Mouse (Mus musculus): Measurements from ENCODE around the gene Cbx8.

The Cbx8 gene

DNA sequence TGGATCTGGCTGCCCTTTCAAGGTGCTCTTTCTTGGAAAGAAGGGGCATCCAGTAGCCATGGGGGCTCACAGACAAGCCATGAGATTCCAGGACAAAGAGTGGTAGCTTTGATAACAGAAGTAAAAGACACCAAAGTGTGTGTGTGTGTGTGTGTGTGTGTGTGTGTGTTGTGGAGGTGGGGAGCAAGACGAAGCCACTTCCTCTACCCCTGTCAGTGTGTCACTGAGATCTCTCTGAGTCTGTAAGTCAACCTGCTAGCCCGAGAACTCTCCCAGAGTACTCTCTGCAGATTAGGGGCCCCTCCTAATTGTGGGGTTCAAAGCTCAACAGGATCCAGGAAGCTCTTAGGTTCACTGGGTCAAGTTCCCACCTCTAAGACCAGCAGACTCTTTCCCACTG is 9.6 kb upstream of the Cbx8 start:
- no peak for DNase-seq (ENCODE audit: low read depth, low spot score)

- no peak for DNase-seq (ENCODE audit: low read depth, low spot score)
Observed at GRCm38 (mm10) chr11:119048133-119048510, 7.4 kb upstream of the Cbx8 start.

DNA sequence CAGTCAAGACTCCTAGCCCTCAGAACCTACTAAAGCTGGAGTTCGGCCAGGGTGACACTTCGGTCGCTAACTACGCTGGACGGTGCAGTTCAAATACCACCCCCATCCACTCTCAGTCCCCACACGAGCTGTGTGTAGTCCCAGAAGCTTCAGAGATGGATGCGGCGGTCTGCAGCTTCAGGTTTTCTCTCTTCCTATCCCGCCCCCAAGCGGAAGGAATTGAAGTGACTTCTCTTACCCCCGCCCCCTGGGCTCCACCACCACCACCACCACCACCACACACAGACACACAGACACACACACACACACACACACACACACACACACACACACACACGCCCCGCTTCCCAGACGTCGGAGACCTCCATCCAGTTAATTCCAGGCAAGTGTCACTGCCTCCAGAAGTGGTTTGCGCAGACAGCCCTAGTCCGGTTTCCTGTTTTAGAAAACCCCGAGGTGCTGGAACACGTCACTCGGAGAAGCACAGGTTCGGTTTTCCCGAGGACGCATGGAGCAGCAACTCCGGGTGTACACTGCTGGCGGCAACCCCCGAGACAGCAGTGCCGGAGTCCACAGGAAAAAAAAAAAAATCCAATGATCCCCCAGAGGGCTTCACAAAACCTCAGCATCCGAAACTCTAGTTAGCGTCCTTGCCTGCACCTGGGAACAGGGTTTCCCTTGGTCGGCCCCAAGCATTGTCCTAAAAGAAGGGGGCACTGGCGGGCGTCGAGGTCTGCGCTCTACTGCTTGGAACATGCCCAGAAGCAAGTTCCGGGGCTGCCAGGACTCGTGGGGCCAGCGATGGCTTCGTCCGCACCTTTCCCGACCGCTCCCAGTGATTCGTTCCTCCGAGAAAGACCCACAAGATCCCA is 6.7 kb upstream of the Cbx8 start:
- DNase-seq (ENCODE audit: low read depth, low spot score), result no peak

DNA sequence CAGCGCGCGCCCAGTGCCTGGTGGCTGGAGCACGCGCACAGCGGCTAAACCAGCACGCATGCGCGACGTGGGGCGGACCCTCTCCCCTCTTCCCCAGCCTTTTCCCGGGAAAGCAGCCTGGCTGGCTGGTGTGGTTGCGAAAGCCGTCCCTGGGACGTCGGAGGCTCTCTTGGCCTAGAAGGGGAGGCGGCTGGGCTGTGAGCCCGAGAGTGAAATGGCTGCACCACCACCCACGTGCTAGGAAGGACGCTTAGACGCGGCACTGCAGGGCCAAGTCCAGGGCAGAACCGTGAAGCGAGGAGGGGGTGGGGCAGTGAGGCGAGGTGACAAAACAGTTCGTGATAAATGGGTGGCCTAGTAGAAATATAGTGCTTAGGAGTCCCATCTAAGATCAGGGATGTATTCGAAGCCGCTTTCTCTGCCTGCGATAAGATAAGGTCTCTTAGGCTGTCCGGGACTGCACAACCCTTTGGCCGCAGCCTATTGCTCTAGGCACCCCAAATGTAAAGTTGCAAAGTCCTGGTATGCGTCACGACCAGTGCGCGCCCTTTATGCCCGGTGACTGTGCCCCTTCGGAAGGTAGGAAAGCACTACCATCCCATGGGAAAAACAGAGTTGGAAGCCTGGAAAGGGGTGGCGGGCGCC is 6.0 kb upstream of the Cbx8 start:
- DNase-seq (ENCODE audit: low read depth, low spot score), result peak; percentile 53

GRCm38 (mm10) chr11:119044551-119045337 is 4.0 kb upstream of the Cbx8 start:
- no peak for DNase-seq (ENCODE audit: low read depth, low spot score)

- no peak for DNase-seq (ENCODE audit: low read depth, low spot score)
Observed at GRCm38 (mm10) chr11:119043761-119044550, 3.2 kb upstream of the Cbx8 start.

DNA sequence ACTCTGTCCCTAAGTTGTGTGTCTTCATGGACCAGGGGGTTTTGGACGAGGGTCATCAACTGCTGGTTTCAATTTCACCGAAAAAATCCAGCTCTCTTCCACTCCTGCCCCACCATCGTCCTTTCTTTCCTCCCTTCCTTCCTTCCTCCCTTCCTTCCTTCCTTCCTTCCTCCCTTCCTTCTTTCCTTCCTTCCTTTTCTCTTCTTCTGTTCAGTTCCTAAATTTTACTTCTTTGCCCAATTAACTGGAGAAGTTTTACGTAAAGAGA is 2.4 kb upstream of the Cbx8 start:
- no peak for DNase-seq (ENCODE audit: low read depth, low spot score)

DNA sequence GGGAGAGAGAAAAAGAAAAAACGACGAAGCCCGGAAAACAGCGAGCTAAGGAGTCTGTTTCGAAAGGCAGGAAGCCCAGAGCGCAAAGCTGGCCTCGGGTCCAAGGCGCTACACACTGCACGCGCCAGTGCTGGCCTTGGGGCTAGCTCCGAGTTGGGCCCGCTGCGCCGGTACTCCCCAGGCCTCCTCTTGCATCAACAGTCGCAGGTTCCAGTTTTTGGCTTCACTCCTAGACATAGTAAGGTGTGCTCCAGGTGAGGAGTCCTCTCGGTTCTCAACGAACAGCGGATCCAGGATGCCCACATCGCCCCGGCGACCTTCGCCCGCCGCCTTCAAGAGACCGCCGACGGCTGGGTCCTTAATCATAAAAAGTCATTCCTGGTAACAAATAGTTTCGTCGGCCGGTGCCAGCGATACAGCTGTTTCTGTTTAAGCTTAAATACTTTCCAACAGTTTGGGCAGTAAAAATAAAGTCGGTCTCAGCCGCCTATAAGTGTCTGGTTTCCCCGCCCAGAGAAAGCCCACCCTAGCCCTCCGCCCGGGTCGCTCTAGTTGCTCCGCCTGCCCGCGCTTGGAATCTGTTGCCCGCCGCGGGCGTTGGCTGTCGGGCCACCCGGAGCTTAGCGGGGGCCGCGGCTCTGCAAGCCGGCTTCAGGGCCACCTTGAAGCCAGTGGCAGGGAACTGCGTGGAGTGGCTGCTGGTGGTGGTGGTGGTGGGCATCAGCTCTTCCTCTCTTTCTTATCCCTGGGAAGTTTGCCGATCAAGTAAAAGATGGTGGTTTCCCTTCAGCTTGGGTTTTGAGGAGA is 1.9 kb upstream of the Cbx8 start:
- DNase-seq (ENCODE audit: low read depth, low spot score), result no peak

GRCm38 (mm10) chr11:119041750-119042465 is 1.1 kb upstream of the Cbx8 start:
- no peak for DNase-seq (ENCODE audit: low read depth, low spot score)

GRCm38 (mm10) chr11:119041325-119041716 is 552 bp upstream of the Cbx8 start:
- no peak for DNase-seq (ENCODE audit: low read depth, low spot score)

GRCm38 (mm10) chr11:119039732-119040512 is 847 bp downstream of the Cbx8 start:
- DNase-seq (ENCODE audit: low read depth, low spot score), result no peak

DNA sequence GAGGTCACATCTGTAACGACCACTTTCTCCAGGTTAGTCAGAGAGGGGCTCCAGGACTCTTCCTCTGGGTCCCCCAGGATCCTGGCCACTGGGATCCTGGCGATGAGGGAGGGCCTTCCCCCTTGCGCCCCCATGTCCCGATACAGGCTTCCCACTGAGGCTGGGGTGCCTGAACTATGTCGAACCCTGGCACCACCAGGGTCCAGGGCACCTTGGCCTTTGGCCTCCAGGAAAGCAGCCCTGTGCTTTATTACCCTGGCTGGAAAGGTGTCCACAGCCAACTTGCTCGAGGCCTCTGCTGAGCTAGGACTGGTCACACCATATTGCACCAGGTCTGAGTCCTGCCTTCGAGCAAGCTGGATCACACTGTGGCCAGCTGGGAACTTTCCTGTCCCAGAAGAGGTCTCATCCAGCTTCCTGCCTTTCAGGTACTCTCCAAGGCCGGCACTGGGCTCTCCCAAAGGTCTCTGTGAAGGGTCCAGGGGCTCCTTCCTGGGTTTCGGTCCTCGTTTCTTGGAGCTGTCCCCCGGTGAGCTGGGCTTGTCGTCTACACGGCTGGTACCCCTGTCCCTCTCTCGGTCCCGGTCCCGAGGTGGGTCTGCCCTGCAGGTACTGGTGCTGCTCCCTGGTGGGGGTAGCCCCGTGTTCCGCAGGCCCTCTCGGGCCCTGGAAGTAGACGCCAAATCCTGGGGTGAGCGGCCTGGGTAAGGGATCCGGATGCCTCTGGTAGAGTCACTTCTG is 1.9 kb downstream of the Cbx8 start:
- DNase-seq (ENCODE audit: low read depth, low spot score), result no peak

DNA sequence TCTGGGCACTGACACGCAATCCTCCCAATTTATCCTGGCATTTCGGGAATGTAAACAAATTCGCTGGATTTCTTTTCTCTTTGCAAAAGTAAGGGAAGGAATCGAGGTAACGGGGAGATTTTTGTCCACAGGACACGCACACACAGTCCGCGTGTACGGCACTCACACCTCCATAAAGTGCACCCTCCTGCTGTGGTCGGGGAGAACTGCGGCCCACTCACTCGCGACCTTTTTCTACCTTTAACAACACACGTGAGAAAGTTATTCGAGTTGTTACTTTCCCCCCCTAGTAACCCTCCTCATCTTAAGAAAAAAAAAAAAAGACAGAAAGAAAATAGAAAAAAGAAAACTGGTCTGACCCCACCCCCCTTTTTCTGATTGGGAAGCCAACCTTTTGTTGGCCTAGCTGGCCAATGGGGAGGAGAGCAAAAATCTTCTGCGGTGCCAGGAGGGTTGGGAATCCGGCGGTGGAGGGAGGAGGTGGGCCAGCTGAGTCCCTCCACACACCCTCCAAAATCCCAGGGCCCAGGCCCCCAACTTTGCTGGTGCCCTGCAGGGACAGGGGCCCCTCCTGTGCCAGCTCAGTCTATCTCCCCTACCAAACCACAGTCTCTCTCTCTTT is 2.9 kb downstream of the Cbx8 start:
- DNase-seq (ENCODE audit: low read depth, low spot score), result no peak

- DNase-seq (ENCODE audit: low read depth, low spot score), result no peak
Observed at GRCm38 (mm10) chr11:119036934-119037779, 3.6 kb downstream of the Cbx8 start.

DNA sequence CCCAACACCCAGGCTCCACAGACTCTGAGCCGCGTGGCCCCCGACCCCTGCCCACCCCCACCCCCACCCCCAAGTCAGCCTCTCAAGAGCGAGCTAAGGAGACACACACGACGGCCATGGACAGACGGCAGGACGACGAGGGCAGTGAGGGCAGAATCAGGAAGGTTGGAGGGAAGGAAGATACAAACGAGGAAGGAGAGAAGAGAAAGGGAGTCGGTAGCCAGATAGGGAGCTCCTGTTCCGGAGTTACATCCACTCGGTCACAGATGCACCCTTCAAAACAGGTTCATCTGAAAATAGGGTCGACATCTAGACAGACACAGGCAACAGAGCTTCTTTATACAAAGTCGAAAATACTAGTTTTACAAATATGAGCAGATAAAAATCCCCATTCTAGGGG is 4.3 kb downstream of the Cbx8 start:
- no peak for DNase-seq (ENCODE audit: low read depth, low spot score)

- no peak for DNase-seq (ENCODE audit: low read depth, low spot score)
Observed at GRCm38 (mm10) chr11:119035686-119036165, 5.0 kb downstream of the Cbx8 start.

GRCm38 (mm10) chr11:119035094-119035685 is 5.6 kb downstream of the Cbx8 start:
- no peak for DNase-seq (ENCODE audit: low read depth, low spot score)
